Mouse (Mus musculus) liver, embryonic 11.5 days (tissue): Measurements from ENCODE around the gene Kirrel3. TPM values are rescaled to one million over a fixed set of nuclear protein-coding genes. Genes with fewer than 3 reads are reported as not detected.

Experiments used
- ATAC-seq: fragments of 200-750 bp; cut with Nextera tagmentation; replicated peaks from 2 replicates; pipeline ENCODE4 v1.8.0; 2017; ENCODE audit warnings: moderate number of reproducible peaks, mild to moderate bottlenecking, moderate TSS enrichment, moderate library complexity; ENCODE audit not compliant: low FRiP score
- DNase-seq: peaks from one replicate; pipeline ENCODE4 v3.0.0-alpha.2; 2017; ENCODE audit warnings: low spot score
- H3K27ac ChIP-seq: fragments of 300-500 bp; sonication (generic); 2 replicates; pipeline ENCODE4 v1.5.1; 2014; ENCODE audit warnings: mild to moderate bottlenecking, low read depth, low read length, control low read depth
- H3K27me3 ChIP-seq: fragments of 300-500 bp; sonication (generic); replicated peaks from 2 replicates; pipeline ENCODE4 v1.6.1; 2014; ENCODE audit warnings: low read length, mixed read lengths; ENCODE audit not compliant: control insufficient read depth, insufficient read depth
- H3K36me3 ChIP-seq: fragments of 300-500 bp; sonication (generic); 2 replicates; pipeline ENCODE4 v1.6.1; 2014; ENCODE audit warnings: mild to moderate bottlenecking, low read length, moderate library complexity, mixed read lengths; ENCODE audit not compliant: control insufficient read depth, insufficient read depth
- H3K4me1 ChIP-seq: fragments of 300-500 bp; sonication (generic); replicated peaks from 2 replicates; pipeline ENCODE4 v1.6.1; 2014; ENCODE audit warnings: low read length, mixed read lengths; ENCODE audit not compliant: control insufficient read depth, insufficient read depth
- H3K4me2 ChIP-seq: fragments of 300-500 bp; sonication (generic); 2 replicates; pipeline ENCODE4 v1.6.1; 2014; ENCODE audit warnings: mild to moderate bottlenecking, control low read depth, moderate library complexity
- H3K4me3 ChIP-seq: fragments of 300-500 bp; sonication (generic); 2 replicates; pipeline ENCODE4 v1.5.1; 2014; ENCODE audit warnings: low read depth, low read length, control low read depth
- H3K9ac ChIP-seq: fragments of 300-500 bp; sonication (generic); 2 replicates; pipeline ENCODE4 v1.6.1; 2014; ENCODE audit warnings: low read depth, low read length, control low read depth
- H3K9me3 ChIP-seq: fragments of 300-500 bp; sonication (generic); 2 replicates; pipeline ENCODE4 v1.6.1; 2016; ENCODE audit warnings: low read length, inconsistent platforms, mixed read lengths; ENCODE audit not compliant: control insufficient read depth
- WGBS: fragments of 180-500 bp; shearing (Covaris S2); extraction: QIAGEN DNeasy Blood & Tissue Kit; methylation state at CpG from one replicate; pipeline ENCODE4 v1.1.7; 2014; 5-methylcytosine and 5-hydroxymethylcytosine counted together
- polyA plus RNA-seq: library from polyadenylated mRNA; unstranded; fragments of >200 nt; fragmentation: Nextera tagmentation; extraction: Ambion mirVana; gene quantifications from 2 replicates; pipeline ENCODE4 v1.2.1, GENCODE M21; 2014

Kirrel3 gene
- polyA plus RNA-seq, 1 experiment from 2014 or later, result 0.77 TPM

GRCm38 (mm10) chr9:34837700-34838462 is 352.2 kb downstream of the Kirrel3 start:
- no peaks in the 10 kb centered on the region for H3K27me3 ChIP-seq
- peak; percentile 58 for DNase-seq
- no peak overlapping the region for H3K9ac ChIP-seq
- no peaks in the 10 kb centered on the region for H3K36me3 ChIP-seq
- WGBS, result 40% methylated on average over 10 of the region's 10 CpGs
- H3K4me3 ChIP-seq, result no peak overlapping the region
- no peak overlapping the region for H3K4me2 ChIP-seq
- H3K27ac ChIP-seq, result no peak overlapping the region
- no peaks in the 10 kb centered on the region for H3K9me3 ChIP-seq
- H3K4me1 ChIP-seq, result no peaks in the 10 kb centered on the region
- no peak for ATAC-seq

GRCm38 (mm10) chr9:34843275-34843965 is 357.7 kb downstream of the Kirrel3 start:
- no peak for ATAC-seq

GRCm38 (mm10) chr9:34846440-34846839 is 360.7 kb downstream of the Kirrel3 start:
- no peak overlapping the region for H3K4me3 ChIP-seq
- 47% methylated on average over 1 of the region's 1 CpGs for WGBS
- no peak overlapping the region for H3K9ac ChIP-seq
- H3K27me3 ChIP-seq, result no peaks in the 10 kb centered on the region
- H3K4me2 ChIP-seq, result no peak overlapping the region
- H3K9me3 ChIP-seq, result no peaks in the 10 kb centered on the region
- DNase-seq (no peak), ATAC-seq (no peak)
- no peaks in the 10 kb centered on the region for H3K36me3 ChIP-seq
- H3K27ac ChIP-seq, result no peak overlapping the region
- no peaks in the 10 kb centered on the region for H3K4me1 ChIP-seq

More at GRCm38 (mm10) chr9:34843275-34843965, 357.7 kb downstream of the Kirrel3 start:
- Histone ChIP-seq H3K36me3 (no peaks in the 10 kb centered on the region), H3K4me1 (no peaks in the 10 kb centered on the region), H3K9me3 (no peaks in the 10 kb centered on the region), H3K4me2 (no peak overlapping the region), H3K9ac (no peak overlapping the region), H3K4me3 (no peak overlapping the region), H3K27me3 (no peaks in the 10 kb centered on the region), H3K27ac (no peak overlapping the region)
- DNase-seq, result no peak
- WGBS, result 59% methylated on average over 10 of the region's 10 CpGs

- 54% methylated on average over 5 of the region's 5 CpGs for WGBS
- Histone ChIP-seq H3K9me3 (no peaks in the 10 kb centered on the region), H3K27ac (no peak overlapping the region), H3K4me2 (no peak overlapping the region), H3K4me3 (no peak overlapping the region), H3K4me1 (no peaks in the 10 kb centered on the region), H3K27me3 (no peaks in the 10 kb centered on the region), H3K36me3 (no peaks in the 10 kb centered on the region), H3K9ac (no peak overlapping the region)
- no peak for DNase-seq
- no peak for ATAC-seq
These were observed 362.0 kb downstream of the Kirrel3 start for GRCm38 (mm10) chr9:34847664-34848063.

- H3K36me3 ChIP-seq, result no peaks in the 10 kb centered on the region
- H3K27me3 ChIP-seq, result no peaks in the 10 kb centered on the region
- H3K4me3 ChIP-seq, result no peak overlapping the region
- H3K4me1 ChIP-seq, result no peaks in the 10 kb centered on the region
- no peak for DNase-seq
- H3K9ac ChIP-seq, result no peak overlapping the region
- H3K27ac ChIP-seq, result no peak overlapping the region
- no peaks in the 10 kb centered on the region for H3K9me3 ChIP-seq
- 78% methylated on average over 4 of the region's 4 CpGs for WGBS
- no peak overlapping the region for H3K4me2 ChIP-seq
- no peak for ATAC-seq
These were observed 365.4 kb downstream of the Kirrel3 start for GRCm38 (mm10) chr9:34851136-34851535.

GRCm38 (mm10) chr9:34857575-34857974 is 371.9 kb downstream of the Kirrel3 start:
- Histone ChIP-seq H3K4me1 (no peaks in the 10 kb centered on the region), H3K36me3 (no peaks in the 10 kb centered on the region), H3K9ac (no peak overlapping the region), H3K4me3 (no peak overlapping the region), H3K9me3 (no peaks in the 10 kb centered on the region), H3K27me3 (no peaks in the 10 kb centered on the region), H3K4me2 (no peak overlapping the region), H3K27ac (no peak overlapping the region)
- DNase-seq (no peak), ATAC-seq (no peak)
- WGBS, result 59% methylated on average over 9 of the region's 9 CpGs

GRCm38 (mm10) chr9:34858071-34858470 is 372.4 kb downstream of the Kirrel3 start:
- H3K27me3 ChIP-seq, result no peaks in the 10 kb centered on the region
- ATAC-seq, result no peak
- no peak overlapping the region for H3K4me2 ChIP-seq
- H3K27ac ChIP-seq, result no peak overlapping the region
- H3K9me3 ChIP-seq, result no peaks in the 10 kb centered on the region
- H3K4me1 ChIP-seq, result no peaks in the 10 kb centered on the region
- no peaks in the 10 kb centered on the region for H3K36me3 ChIP-seq
- no peak for DNase-seq
- H3K9ac ChIP-seq, result no peak overlapping the region
- no peak overlapping the region for H3K4me3 ChIP-seq
- 89% methylated on average over 10 of the region's 10 CpGs for WGBS

- 36% methylated on average over 4 of the region's 4 CpGs for WGBS
- Histone ChIP-seq H3K9me3 (no peaks in the 10 kb centered on the region), H3K9ac (no peak overlapping the region), H3K4me2 (no peak overlapping the region), H3K27me3 (no peaks in the 10 kb centered on the region), H3K27ac (no peak overlapping the region), H3K4me1 (no peaks in the 10 kb centered on the region), H3K36me3 (no peaks in the 10 kb centered on the region), H3K4me3 (no peak overlapping the region)
- ATAC-seq (no peak), DNase-seq (no peak)
These were observed 375.2 kb downstream of the Kirrel3 start for GRCm38 (mm10) chr9:34860934-34861333.

- Histone ChIP-seq H3K9me3 (no peaks in the 10 kb centered on the region), H3K4me2 (no peak overlapping the region), H3K4me3 (no peak overlapping the region), H3K27me3 (no peaks in the 10 kb centered on the region), H3K36me3 (no peaks in the 10 kb centered on the region), H3K9ac (no peak overlapping the region), H3K4me1 (no peaks in the 10 kb centered on the region), H3K27ac (no peak overlapping the region)
- ATAC-seq, result no peak
- 35% methylated on average over 2 of the region's 2 CpGs for WGBS
- no peak for DNase-seq
These were observed 376.1 kb downstream of the Kirrel3 start for GRCm38 (mm10) chr9:34861775-34862174.
